ENCODE assay signal across 29 mouse cellular contexts in genomic region chr11:22203413-22203812, GRCm38 (mm10).
DNase-seq lines count a peak whose midpoint lies in the region; ATAC-seq and TF ChIP-seq lines count a peak whose summit lies in the region.
"Had no signal": no experiment of that assay in that cellular context is flagged by ENCODE, and none has a peak within 500 bp of the region (broad histone marks: within the 10 kb centered on the region; RNA-seq: fewer than 3 reads in every experiment).

No protein-coding gene starts in this region.

- intact Hi-C loops in gastrocnemius, adult 2 months (cut with DNase I) = no loop called here

- H3K27ac ChIP-seq in gastrocnemius, adult 2 months = no peak overlapping the region
- H3K27ac ChIP-seq: embryonic facial prominence, embryonic 10.5 days; embryonic facial prominence, embryonic 13.5 days; forebrain, embryonic 10.5 days; forebrain, embryonic 13.5 days; heart, embryonic 15.5 days; hindbrain, embryonic 14.5 days; hindbrain, postnatal 0 days had no signal

- no peak for DNase-seq in cerebellum, postnatal 4 days (ENCODE audit: low spot score in 2 of 2)
- peak; percentile 16 to 23 for DNase-seq in cerebellum, postnatal 25 days
- DNase-seq in cerebellum, adult 8-10 months = no peak
- DNase-seq in brain, adult 2 months (ENCODE audit: low read depth, low spot score) = peak; percentile 40
- DNase-seq in gastrocnemius, adult 2 months = no peak
- DNase-seq: adrenal gland, adult 8-10 months; adrenal gland, postnatal 25 days; cerebellum, adult 11 months; cerebellum, postnatal 10 days; embryo, embryonic 11 days; gastrocnemius, postnatal 14 days; heart, adult 18-20 months; heart, postnatal 10 days; heart, postnatal 36 days; kidney, adult 18-20 months had no signal

- 0 out of 2 replicates have a peak, but pooled peaks have one; percentile 64 for ATAC-seq in cerebellum, adult (ENCODE audit: insufficient number of reproducible peaks, low FRiP score, low TSS enrichment)
- ATAC-seq: activated CD4-positive, CD25-positive, alpha-beta regulatory T cell, adult 4 months; forebrain, embryonic 13.5 days; forebrain, embryonic 16.5 days; hindbrain, postnatal 0 days; inflammation-experienced regulatory T-cells, adult 6 months; intestine, embryonic 16.5 days had no signal

- TF ChIP-seq CTCF in gastrocnemius, adult 2 months (IDR thresholded peaks at IDR 0.05) = no peak

- no peak overlapping the region for H3K4me3 ChIP-seq in gastrocnemius, adult 2 months
- H3K4me3 ChIP-seq: embryonic facial prominence, embryonic 10.5 days; embryonic facial prominence, embryonic 13.5 days; erythroblast, embryonic 14.5 days; forebrain, embryonic 10.5 days; forebrain, embryonic 13.5 days; heart, embryonic 12.5 days; heart, embryonic 15.5 days had no signal

Comparison
In these comparisons a context has a peak if more than half of its experiments do, and no peak if none do; other contexts are left out.
1. DNase-seq: peak in cerebellum, postnatal 25 days (2 of 2) and brain, adult 2 months (single experiment); none in cerebellum, postnatal 4 days (0 of 2), cerebellum, adult 8-10 months (single experiment) and gastrocnemius, adult 2 months (single experiment).